Comparison of ENCODE assay signal across 13 mouse cellular contexts in genomic region chr6:47494562-47494961, GRCm38 (mm10). TPM values are rescaled to one million over a fixed set of nuclear protein-coding genes. Genes with fewer than 3 reads are reported as not detected.
DNase-seq lines count a peak whose midpoint lies in the region.
"Had no signal": no experiment of that assay in that cellular context is flagged by ENCODE, and none has a peak within 500 bp of the region (broad histone marks: within the 10 kb centered on the region; RNA-seq: fewer than 3 reads in every experiment).

No protein-coding gene starts in this region.

- peak; percentile 4 for DNase-seq in ovary, postnatal 36 days (ENCODE audit: low spot score)
- DNase-seq in ovary, postnatal 10 days (ENCODE audit: low spot score): no peak
- DNase-seq in kidney, adult 9 months: peak; percentile 38
- peak; percentile 10 to 22 for DNase-seq in kidney, postnatal 4 days
- no peak for DNase-seq in right cerebral cortex, postnatal 25 days
- no peak for DNase-seq in adrenal gland, adult 2 months
- DNase-seq in cerebellum, postnatal 25 days: no peak
- DNase-seq: cerebellum, adult 9-11 months; embryo, embryonic 11 days; gastrocnemius, postnatal 25 days; heart, postnatal 14 days; liver, embryonic 13.5 days; right cerebral cortex, adult 18-20 months had no signal

RNA-seq across cellular contexts. Expression of gene Cul1, which starts 41.4 kb away (rescaled TPM):
- total RNA-seq in adrenal gland, adult 2 months (2021): 100 to 1,000 TPM in 1 of 2 experiments, 10 to 100 TPM in 1; 89.9 to 107 TPM
- 7.4 and 9.2 TPM in 2 replicates for polyA plus RNA-seq in adrenal gland, adult 2 months (2012; rRNA removed)

Comparison
In these comparisons a context has a peak if more than half of its experiments do, and no peak if none do; other contexts are left out.
1. DNase-seq: peak in ovary, postnatal 36 days (single experiment), kidney, adult 9 months (single experiment) and kidney, postnatal 4 days (2 of 2); none in ovary, postnatal 10 days (single experiment), right cerebral cortex, postnatal 25 days (single experiment), adrenal gland, adult 2 months (single experiment) and cerebellum, postnatal 25 days (0 of 2).